Mouse (Mus musculus) liver, embryonic 15.5 days (tissue): ENCODE data around the gene Cdh4. TPM values are rescaled to one million over a fixed set of nuclear protein-coding genes. Genes with fewer than 3 reads are reported as not detected.

Source experiments
- ATAC-seq: fragments of 200-750 bp; cut with Nextera tagmentation; 2 replicates; pipeline ENCODE4 v1.8.0; 2017; ENCODE audit warnings: moderate number of reproducible peaks, mild to moderate bottlenecking, moderate library complexity; ENCODE audit not compliant: insufficient read depth
- H3K27ac ChIP-seq: fragments of 300-500 bp; sonication (generic); replicated peaks from 2 replicates; pipeline ENCODE4 v1.5.1; 2015; ENCODE audit warnings: mild to moderate bottlenecking, inconsistent platforms
- H3K27me3 ChIP-seq: fragments of 300-500 bp; sonication (generic); 2 replicates; pipeline ENCODE4 v1.6.1; 2015; ENCODE audit warnings: mild to moderate bottlenecking, inconsistent platforms
- H3K36me3 ChIP-seq: fragments of 300-500 bp; sonication (generic); replicated peaks from 2 replicates; pipeline ENCODE4 v1.6.1; 2015; ENCODE audit warnings: moderate library complexity, mild to moderate bottlenecking, inconsistent platforms
- H3K4me1 ChIP-seq: fragments of 300-500 bp; sonication (generic); replicated peaks from 2 replicates; pipeline ENCODE4 v1.6.1; 2015; ENCODE audit warnings: inconsistent platforms
- H3K4me2 ChIP-seq: fragments of 300-500 bp; sonication (generic); 2 replicates; pipeline ENCODE4 v1.6.1; 2015; ENCODE audit warnings: moderate library complexity, mild to moderate bottlenecking, inconsistent platforms
- H3K4me3 ChIP-seq: fragments of 300-500 bp; sonication (generic); replicated peaks from 2 replicates; pipeline ENCODE4 v1.5.1; 2015; ENCODE audit warnings: mild to moderate bottlenecking, inconsistent platforms
- H3K9ac ChIP-seq: fragments of 300-500 bp; sonication (generic); 2 replicates; pipeline ENCODE4 v1.6.1; 2015; ENCODE audit warnings: moderate library complexity, mild to moderate bottlenecking, inconsistent platforms
- H3K9me3 ChIP-seq: fragments of 300-500 bp; sonication (generic); replicated peaks from 2 replicates; pipeline ENCODE4 v1.6.1; 2016; ENCODE audit warnings: inconsistent platforms
- WGBS: fragments of 180-500 bp; shearing (Covaris S2); methylation state at CpG from one replicate; pipeline ENCODE4 v1.1.7; 2015; ENCODE audit warnings: mixed read lengths; ENCODE audit not compliant: insufficient replicate concordance; 5-methylcytosine and 5-hydroxymethylcytosine counted together
- polyA plus RNA-seq: library from polyadenylated mRNA; unstranded; fragments of >200 nt; fragmentation: Nextera tagmentation; extraction: Ambion mirVana; gene quantifications from 2 replicates; pipeline ENCODE4 v1.2.1, GENCODE M21; 2015

Gene Cdh4
- polyA plus RNA-seq, 1 experiment from 2014 or later, result 0.29 TPM

- ATAC-seq, result no peak
- Histone ChIP-seq H3K9me3 (no peaks in the 10 kb centered on the region), H3K27me3 (no peaks in the 10 kb centered on the region), H3K27ac (no peak overlapping the region), H3K9ac (no peak overlapping the region), H3K4me3 (no peak overlapping the region), H3K4me2 (no peak overlapping the region), H3K36me3 (no peaks in the 10 kb centered on the region), H3K4me1 (no peaks in the 10 kb centered on the region)
- WGBS, result 50% methylated on average over 16 of the region's 16 CpGs
Observed at GRCm38 (mm10) chr2:179733141-179733831, 291.1 kb downstream of the Cdh4 start.

GRCm38 (mm10) chr2:179742419-179742818, 300.2 kb downstream of the Cdh4 start:
- Histone ChIP-seq H3K4me3 (no peak overlapping the region), H3K27me3 (no peaks in the 10 kb centered on the region), H3K36me3 (no peaks in the 10 kb centered on the region), H3K4me2 (no peak overlapping the region), H3K4me1 (no peaks in the 10 kb centered on the region), H3K9ac (no peak overlapping the region), H3K27ac (no peak overlapping the region), H3K9me3 (no peaks in the 10 kb centered on the region)
- no peak for ATAC-seq
- 59% methylated on average over 1 of the region's 1 CpGs for WGBS

- WGBS, result 53% methylated on average over 6 of the region's 6 CpGs
- no peak overlapping the region for H3K4me2 ChIP-seq
- H3K9ac ChIP-seq, result no peak overlapping the region
- H3K27me3 ChIP-seq, result no peaks in the 10 kb centered on the region
- no peak for ATAC-seq
- H3K4me1 ChIP-seq, result no peaks in the 10 kb centered on the region
- H3K27ac ChIP-seq, result no peak overlapping the region
- no peak overlapping the region for H3K4me3 ChIP-seq
- H3K36me3 ChIP-seq, result no peaks in the 10 kb centered on the region
- no peaks in the 10 kb centered on the region for H3K9me3 ChIP-seq
Observed at GRCm38 (mm10) chr2:179742828-179743227, 300.6 kb downstream of the Cdh4 start.

GRCm38 (mm10) chr2:179746491-179746890, 304.3 kb downstream of the Cdh4 start:
- no peak for ATAC-seq
- H3K27ac ChIP-seq, result no peak overlapping the region
- H3K9ac ChIP-seq, result no peak overlapping the region
- no peaks in the 10 kb centered on the region for H3K36me3 ChIP-seq
- H3K4me1 ChIP-seq, result no peaks in the 10 kb centered on the region
- no peaks in the 10 kb centered on the region for H3K9me3 ChIP-seq
- H3K27me3 ChIP-seq, result no peaks in the 10 kb centered on the region
- H3K4me2 ChIP-seq, result no peak overlapping the region
- H3K4me3 ChIP-seq, result no peak overlapping the region
- 68% methylated on average over 7 of the region's 7 CpGs for WGBS

- no peaks in the 10 kb centered on the region for H3K36me3 ChIP-seq
- no peak overlapping the region for H3K9ac ChIP-seq
- H3K4me3 ChIP-seq, result no peak overlapping the region
- WGBS, result 56% methylated on average over 3 of the region's 3 CpGs
- H3K4me1 ChIP-seq, result no peaks in the 10 kb centered on the region
- H3K27ac ChIP-seq, result no peak overlapping the region
- ATAC-seq, result no peak
- H3K4me2 ChIP-seq, result no peak overlapping the region
- no peaks in the 10 kb centered on the region for H3K27me3 ChIP-seq
- no peaks in the 10 kb centered on the region for H3K9me3 ChIP-seq
Observed at GRCm38 (mm10) chr2:179749399-179749798, 307.2 kb downstream of the Cdh4 start.

- WGBS, result 70% methylated on average over 9 of the region's 9 CpGs
Observed at GRCm38 (mm10) chr2:179753811-179754210, 311.6 kb downstream of the Cdh4 start.

GRCm38 (mm10) chr2:179754776-179755175, 312.5 kb downstream of the Cdh4 start:
- Histone ChIP-seq H3K4me1 (no peaks in the 10 kb centered on the region), H3K4me2 (no peak overlapping the region), H3K9ac (no peak overlapping the region), H3K36me3 (no peaks in the 10 kb centered on the region), H3K27me3 (no peaks in the 10 kb centered on the region), H3K9me3 (no peaks in the 10 kb centered on the region), H3K4me3 (no peak overlapping the region), H3K27ac (no peak overlapping the region)
- no peak for ATAC-seq
- 65% methylated on average over 11 of the region's 11 CpGs for WGBS

More at GRCm38 (mm10) chr2:179753811-179754210, 311.6 kb downstream of the Cdh4 start:
- Histone ChIP-seq H3K4me1 (no peaks in the 10 kb centered on the region), H3K27ac (no peak overlapping the region), H3K27me3 (no peaks in the 10 kb centered on the region), H3K9me3 (no peaks in the 10 kb centered on the region), H3K4me3 (no peak overlapping the region), H3K36me3 (no peaks in the 10 kb centered on the region), H3K9ac (no peak overlapping the region), H3K4me2 (no peak overlapping the region)
- ATAC-seq, result no peak

GRCm38 (mm10) chr2:179761718-179762441, 319.6 kb downstream of the Cdh4 start:
- H3K4me1 ChIP-seq, result no peaks in the 10 kb centered on the region
- H3K36me3 ChIP-seq, result no peaks in the 10 kb centered on the region
- no peak overlapping the region for H3K27ac ChIP-seq
- no peak overlapping the region for H3K9ac ChIP-seq
- H3K27me3 ChIP-seq, result peaks cover 8% of the 10 kb centered on the region
- no peak overlapping the region for H3K4me3 ChIP-seq
- H3K4me2 ChIP-seq, result no peak overlapping the region
- WGBS, result 42% methylated on average over 9 of the region's 9 CpGs
- ATAC-seq, result no peak
- H3K9me3 ChIP-seq, result no peaks in the 10 kb centered on the region

GRCm38 (mm10) chr2:179762521-179763305, 320.5 kb downstream of the Cdh4 start:
- Histone ChIP-seq H3K9me3 (no peaks in the 10 kb centered on the region), H3K4me2 (no peak overlapping the region), H3K4me3 (no peak overlapping the region), H3K27ac (no peak overlapping the region), H3K36me3 (no peaks in the 10 kb centered on the region), H3K4me1 (no peaks in the 10 kb centered on the region), H3K9ac (no peak overlapping the region), H3K27me3 (peaks cover 16% of the 10 kb centered on the region)
- 63% methylated on average over 13 of the region's 13 CpGs for WGBS
- no peak for ATAC-seq

GRCm38 (mm10) chr2:179764460-179764859, 322.2 kb downstream of the Cdh4 start:
- H3K4me3 ChIP-seq, result no peak overlapping the region
- peaks cover 19% of the 10 kb centered on the region for H3K27me3 ChIP-seq
- no peak for ATAC-seq
- WGBS, result 61% methylated on average over 2 of the region's 2 CpGs
- H3K36me3 ChIP-seq, result no peaks in the 10 kb centered on the region
- H3K27ac ChIP-seq, result no peak overlapping the region
- H3K9ac ChIP-seq, result no peak overlapping the region
- H3K4me1 ChIP-seq, result no peaks in the 10 kb centered on the region
- no peak overlapping the region for H3K4me2 ChIP-seq
- no peaks in the 10 kb centered on the region for H3K9me3 ChIP-seq
